Mouse (Mus musculus): ENCODE measurements around the gene Cmas. TPM values are rescaled to one million over a fixed set of nuclear protein-coding genes. Genes with fewer than 3 reads are reported as not detected.

Cmas gene
- polyA plus RNA-seq, 1 experiment from 2014 or later: 117 TPM

GRCm38 (mm10) chr6:142792241-142792968 is 35.9 kb downstream of the Cmas start:
- no peak overlapping the region for H3K27ac ChIP-seq (ENCODE audit: low read depth, low read length)
- 0 out of 2 replicates have a peak, but pooled peaks have one; percentile 46 for ATAC-seq (replicated peaks; ENCODE audit: insufficient number of reproducible peaks, low FRiP score, low TSS enrichment)
- WGBS (ENCODE audit: insufficient replicate concordance): 28% methylated on average over 13 of the region's 13 CpGs
- H3K4me2 ChIP-seq: peak overlapping the region; percentile 29
- no peak overlapping the region for H3K9ac ChIP-seq (ENCODE audit: low read depth, low read length)
- no peaks in the 10 kb centered on the region for H3K27me3 ChIP-seq (ENCODE audit: control insufficient read depth, insufficient read depth, low read length)
- H3K36me3 ChIP-seq (ENCODE audit: control insufficient read depth, insufficient read depth, low read length): no peaks in the 10 kb centered on the region
- no peak overlapping the region for H3K4me3 ChIP-seq (ENCODE audit: low read depth, low read length)
- H3K4me1 ChIP-seq (ENCODE audit: control insufficient read depth, insufficient read depth, low read length): peaks cover 12% of the 10 kb centered on the region
- no peaks in the 10 kb centered on the region for H3K9me3 ChIP-seq (replicated peaks; ENCODE audit: control insufficient read depth, low read length)

- no peak for ATAC-seq (replicated peaks; ENCODE audit: insufficient number of reproducible peaks, low FRiP score, low TSS enrichment)
- Histone ChIP-seq H3K27ac (ENCODE audit: low read depth, low read length) (no peak overlapping the region), H3K27me3 (ENCODE audit: control insufficient read depth, insufficient read depth, low read length) (no peaks in the 10 kb centered on the region), H3K9ac (ENCODE audit: low read depth, low read length) (no peak overlapping the region), H3K4me3 (ENCODE audit: low read depth, low read length) (no peak overlapping the region), H3K9me3 (replicated peaks; ENCODE audit: control insufficient read depth, low read length) (no peaks in the 10 kb centered on the region), H3K4me1 (ENCODE audit: control insufficient read depth, insufficient read depth, low read length) (peaks cover 12% of the 10 kb centered on the region), H3K4me2 (no peak overlapping the region), H3K36me3 (ENCODE audit: control insufficient read depth, insufficient read depth, low read length) (no peaks in the 10 kb centered on the region)
- 42% methylated on average over 7 of the region's 7 CpGs for WGBS (ENCODE audit: insufficient replicate concordance)
These were observed 37.0 kb downstream of the Cmas start for GRCm38 (mm10) chr6:142793468-142793867.

- Histone ChIP-seq H3K9ac (ENCODE audit: low read depth, low read length) (no peak overlapping the region), H3K27ac (ENCODE audit: low read depth, low read length) (no peak overlapping the region), H3K9me3 (replicated peaks; ENCODE audit: control insufficient read depth, low read length) (no peaks in the 10 kb centered on the region), H3K4me3 (ENCODE audit: low read depth, low read length) (no peak overlapping the region), H3K27me3 (ENCODE audit: control insufficient read depth, insufficient read depth, low read length) (no peaks in the 10 kb centered on the region), H3K36me3 (ENCODE audit: control insufficient read depth, insufficient read depth, low read length) (no peaks in the 10 kb centered on the region), H3K4me1 (ENCODE audit: control insufficient read depth, insufficient read depth, low read length) (peaks cover 12% of the 10 kb centered on the region), H3K4me2 (no peak overlapping the region)
- no peak for ATAC-seq (replicated peaks; ENCODE audit: insufficient number of reproducible peaks, low FRiP score, low TSS enrichment)
- 76% methylated on average over 9 of the region's 9 CpGs for WGBS (ENCODE audit: insufficient replicate concordance)
These were observed 38.6 kb downstream of the Cmas start for GRCm38 (mm10) chr6:142795087-142795486.

- H3K4me1 ChIP-seq (ENCODE audit: control insufficient read depth, insufficient read depth, low read length): peaks cover 12% of the 10 kb centered on the region
- 71% methylated on average over 15 of the region's 15 CpGs for WGBS (ENCODE audit: insufficient replicate concordance)
- H3K27me3 ChIP-seq (ENCODE audit: control insufficient read depth, insufficient read depth, low read length): no peaks in the 10 kb centered on the region
- H3K4me3 ChIP-seq (ENCODE audit: low read depth, low read length): no peak overlapping the region
- no peaks in the 10 kb centered on the region for H3K9me3 ChIP-seq (replicated peaks; ENCODE audit: control insufficient read depth, low read length)
- no peak overlapping the region for H3K4me2 ChIP-seq
- no peaks in the 10 kb centered on the region for H3K36me3 ChIP-seq (ENCODE audit: control insufficient read depth, insufficient read depth, low read length)
- no peak for ATAC-seq (replicated peaks; ENCODE audit: insufficient number of reproducible peaks, low FRiP score, low TSS enrichment)
- H3K9ac ChIP-seq (ENCODE audit: low read depth, low read length): no peak overlapping the region
- H3K27ac ChIP-seq (ENCODE audit: low read depth, low read length): no peak overlapping the region
These were observed 39.4 kb downstream of the Cmas start for GRCm38 (mm10) chr6:142795655-142796441.

- Histone ChIP-seq H3K4me3 (ENCODE audit: low read depth, low read length) (no peak overlapping the region), H3K9ac (ENCODE audit: low read depth, low read length) (no peak overlapping the region), H3K27me3 (ENCODE audit: control insufficient read depth, insufficient read depth, low read length) (no peaks in the 10 kb centered on the region), H3K9me3 (replicated peaks; ENCODE audit: control insufficient read depth, low read length) (no peaks in the 10 kb centered on the region), H3K4me1 (ENCODE audit: control insufficient read depth, insufficient read depth, low read length) (peaks cover 5% of the 10 kb centered on the region), H3K27ac (ENCODE audit: low read depth, low read length) (no peak overlapping the region), H3K36me3 (ENCODE audit: control insufficient read depth, insufficient read depth, low read length) (no peaks in the 10 kb centered on the region), H3K4me2 (no peak overlapping the region)
- 76% methylated on average over 1 of the region's 1 CpGs for WGBS (ENCODE audit: insufficient replicate concordance)
- no peak for ATAC-seq (replicated peaks; ENCODE audit: insufficient number of reproducible peaks, low FRiP score, low TSS enrichment)
These were observed 41.5 kb downstream of the Cmas start for GRCm38 (mm10) chr6:142797996-142798395.

GRCm38 (mm10) chr6:142798837-142799236 is 42.4 kb downstream of the Cmas start:
- WGBS (ENCODE audit: insufficient replicate concordance): 84% methylated on average over 9 of the region's 9 CpGs
- no peak for ATAC-seq (replicated peaks; ENCODE audit: insufficient number of reproducible peaks, low FRiP score, low TSS enrichment)
- no peaks in the 10 kb centered on the region for H3K4me1 ChIP-seq (ENCODE audit: control insufficient read depth, insufficient read depth, low read length)
- H3K4me2 ChIP-seq: no peak overlapping the region
- no peak overlapping the region for H3K9ac ChIP-seq (ENCODE audit: low read depth, low read length)
- H3K9me3 ChIP-seq (replicated peaks; ENCODE audit: control insufficient read depth, low read length): no peaks in the 10 kb centered on the region
- H3K4me3 ChIP-seq (ENCODE audit: low read depth, low read length): no peak overlapping the region
- H3K27me3 ChIP-seq (ENCODE audit: control insufficient read depth, insufficient read depth, low read length): no peaks in the 10 kb centered on the region
- no peak overlapping the region for H3K27ac ChIP-seq (ENCODE audit: low read depth, low read length)
- no peaks in the 10 kb centered on the region for H3K36me3 ChIP-seq (ENCODE audit: control insufficient read depth, insufficient read depth, low read length)

- no peak overlapping the region for H3K4me2 ChIP-seq
- no peak overlapping the region for H3K27ac ChIP-seq (ENCODE audit: low read depth, low read length)
- H3K4me3 ChIP-seq (ENCODE audit: low read depth, low read length): no peak overlapping the region
- no peaks in the 10 kb centered on the region for H3K4me1 ChIP-seq (ENCODE audit: control insufficient read depth, insufficient read depth, low read length)
- no peak overlapping the region for H3K9ac ChIP-seq (ENCODE audit: low read depth, low read length)
- WGBS (ENCODE audit: insufficient replicate concordance): 73% methylated on average over 7 of the region's 7 CpGs
- no peaks in the 10 kb centered on the region for H3K27me3 ChIP-seq (ENCODE audit: control insufficient read depth, insufficient read depth, low read length)
- ATAC-seq (replicated peaks; ENCODE audit: insufficient number of reproducible peaks, low FRiP score, low TSS enrichment): no peak
- no peaks in the 10 kb centered on the region for H3K36me3 ChIP-seq (ENCODE audit: control insufficient read depth, insufficient read depth, low read length)
- H3K9me3 ChIP-seq (replicated peaks; ENCODE audit: control insufficient read depth, low read length): no peaks in the 10 kb centered on the region
These were observed 43.4 kb downstream of the Cmas start for GRCm38 (mm10) chr6:142799704-142800374.

- H3K9me3 ChIP-seq (replicated peaks; ENCODE audit: control insufficient read depth, low read length): no peaks in the 10 kb centered on the region
- WGBS (ENCODE audit: insufficient replicate concordance): 77% methylated on average over 5 of the region's 5 CpGs
- no peak for ATAC-seq (replicated peaks; ENCODE audit: insufficient number of reproducible peaks, low FRiP score, low TSS enrichment)
- H3K36me3 ChIP-seq (ENCODE audit: control insufficient read depth, insufficient read depth, low read length): no peaks in the 10 kb centered on the region
- no peak overlapping the region for H3K4me2 ChIP-seq
- no peaks in the 10 kb centered on the region for H3K4me1 ChIP-seq (ENCODE audit: control insufficient read depth, insufficient read depth, low read length)
- H3K9ac ChIP-seq (ENCODE audit: low read depth, low read length): no peak overlapping the region
- no peak overlapping the region for H3K4me3 ChIP-seq (ENCODE audit: low read depth, low read length)
- H3K27ac ChIP-seq (ENCODE audit: low read depth, low read length): no peak overlapping the region
- no peaks in the 10 kb centered on the region for H3K27me3 ChIP-seq (ENCODE audit: control insufficient read depth, insufficient read depth, low read length)
These were observed 45.2 kb downstream of the Cmas start for GRCm38 (mm10) chr6:142801687-142802086.

All from heart, embryonic 11.5 days (tissue).